Mouse (Mus musculus): ENCODE results near the gene Ppargc1a.

- TF ChIP-seq CTCF (IDR thresholded peaks at IDR 0.05; ENCODE audit: low read depth, low read length) (no peak), POLR2A (IDR thresholded peaks at IDR 0.05; ENCODE audit: borderline replicate concordance, low read depth, low read length) (no peak)
Measured at GRCm38 (mm10) chr5:51537009-51537645, 30.4 kb downstream of the Ppargc1a start.

Measured in bone marrow macrophage, adult 2 months (primary cell).